9 mouse cellular contexts compared by ENCODE assay signal in the genomic region with DNA sequence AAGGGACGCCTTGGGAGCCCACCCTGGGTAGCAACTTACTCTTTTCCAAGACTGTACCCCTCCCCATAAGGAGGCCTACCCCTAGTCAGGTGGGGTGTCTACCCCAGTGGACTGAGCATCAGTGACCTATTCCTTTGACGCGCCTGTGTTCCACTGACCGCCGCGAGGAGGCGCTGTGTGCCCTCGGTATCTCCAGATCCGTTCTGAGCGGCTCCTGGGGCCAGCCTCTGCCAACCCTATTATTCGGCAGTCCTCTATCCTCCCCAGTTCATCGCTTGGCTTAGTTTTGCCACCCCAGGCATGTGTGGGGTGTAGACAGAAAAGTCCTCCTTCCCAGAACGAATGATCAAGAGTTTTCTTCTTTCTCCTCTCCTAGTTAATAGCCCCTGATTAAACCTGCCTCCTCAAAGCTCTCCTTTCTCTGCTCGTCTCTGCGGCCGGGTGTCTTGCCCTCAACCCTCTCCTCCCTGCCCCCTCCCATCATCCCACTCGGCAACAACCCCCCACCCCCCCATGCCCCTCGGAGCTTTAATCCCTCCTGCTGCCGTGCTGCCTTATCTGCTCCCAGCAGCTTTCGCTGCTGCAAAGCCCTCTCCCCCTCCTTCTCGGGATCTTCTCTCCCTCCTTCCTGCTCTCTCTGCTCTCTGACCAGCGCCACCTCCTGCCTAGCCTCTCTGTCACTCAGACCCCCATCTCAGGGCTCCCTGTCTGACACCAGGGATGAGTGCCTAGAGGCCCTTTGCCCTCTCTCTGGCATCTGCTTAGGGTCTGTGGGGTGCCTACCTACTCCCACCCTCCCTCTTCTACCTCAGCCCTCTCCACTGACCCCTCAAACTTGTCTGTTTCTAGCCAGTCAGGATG. TPM values are rescaled to one million over a fixed set of nuclear protein-coding genes. Genes with fewer than 3 reads are reported as not detected.
A peak's percentile ranks its signal among the peaks of the same experiment; 100 is the strongest.
DNase-seq lines count a peak whose midpoint lies in the region; ATAC-seq and TF ChIP-seq lines count a peak whose summit lies in the region.
"Had no signal": no experiment of that assay in that cellular context is flagged by ENCODE, and none has a peak within 500 bp of the region (broad histone marks: within the 10 kb centered on the region; RNA-seq: fewer than 3 reads in every experiment).

No protein-coding gene starts in this region.

- peak; percentile 50 for ATAC-seq in forebrain, postnatal 0 days
- peak; percentile 52 to 70 for ATAC-seq in hematopoietic stem cell, adult 5-6 weeks (replicated peaks in 1 of 2; ENCODE audit: insufficient read depth in 1 of 2, low FRiP score in 2 of 2, low TSS enrichment in 1 of 2, low read depth in 1 of 2, poor library complexity in 2 of 2, severe bottlenecking in 2 of 2)

- WGBS in forebrain, postnatal 0 days, result 2% methylated on average over 22 of the region's 22 CpGs

- no peak overlapping the region for H3K9ac ChIP-seq in forebrain, postnatal 0 days

- H3K27me3 ChIP-seq in forebrain, postnatal 0 days (ENCODE audit: insufficient read depth, low read length), result peaks cover 38% of the 10 kb centered on the region

- 0 out of 2 replicates have a peak, but pooled peaks cover 7% of the 10 kb centered on the region for H3K36me3 ChIP-seq in forebrain, postnatal 0 days (ENCODE audit: insufficient read depth)

- H3K4me3 ChIP-seq in forebrain, postnatal 0 days (ENCODE audit: low read depth, low read length), result no peak overlapping the region

- peaks cover 26% of the 10 kb centered on the region for H3K4me1 ChIP-seq in forebrain, postnatal 0 days (ENCODE audit: insufficient read depth)

- peak overlapping the region; percentile 23 for H3K4me2 ChIP-seq in forebrain, postnatal 0 days (ENCODE audit: low read depth)

- DNase-seq in Muller cell, postnatal 12 days (ENCODE audit: inconsistent ontology term), result peak; percentile 73
- peak; percentile 89 to 91 for DNase-seq in cerebellum, adult 18-20 months
- peak; percentile 78 for DNase-seq in forebrain, postnatal 0 days
- DNase-seq in layer of hippocampus, adult 9-11 months, result peak; percentile 71
- peak; percentile 86 for DNase-seq in lung, postnatal 10 days
- DNase-seq in right cerebral cortex, adult 18-20 months, result peak; percentile 64
- peak; percentile 78 for DNase-seq in urinary bladder, postnatal 14 days (ENCODE audit: low spot score)

- peak; percentile 88 for TF ChIP-seq CTCF in forebrain, postnatal 0 days (IDR thresholded peaks at IDR 0.05; ENCODE audit: low read depth)

- no peaks in the 10 kb centered on the region for H3K9me3 ChIP-seq in forebrain, postnatal 0 days (ENCODE audit: low read length)

- H3K27ac ChIP-seq in forebrain, postnatal 0 days (ENCODE audit: low read depth, low read length), result no peak overlapping the region
- H3K27ac ChIP-seq: macrophage had no signal

RNA-seq across cellular contexts. Expression of gene Asic4, which starts 4.3 kb away (rescaled TPM):
- total RNA-seq in forebrain, postnatal 0 days (2014; rRNA removed), result 21.2 and 21.4 TPM in 2 replicates
- 6.3 and 7.7 TPM in 2 replicates for polyA plus RNA-seq in forebrain, postnatal 0 days (2015; fragmentation: Nextera tagmentation; extraction: Ambion mirVana)
- total RNA-seq in hematopoietic stem cell, adult 5-6 weeks (2017), result not detected in 2 replicates
- polyA plus RNA-seq: macrophage had no signal

RNA-seq across cellular contexts. Expression of gene Gmppa, which starts 10.3 kb away (rescaled TPM):
- 57.3 and 68.3 TPM in 2 replicates for total RNA-seq in forebrain, postnatal 0 days (2014; rRNA removed)
- 64.0 and 64.9 TPM in 2 replicates for polyA plus RNA-seq in forebrain, postnatal 0 days (2015; fragmentation: Nextera tagmentation; extraction: Ambion mirVana)
- 70.0 and 84.8 TPM in 2 replicates for total RNA-seq in hematopoietic stem cell, adult 5-6 weeks (2017)

RNA-seq across cellular contexts. Expression of gene Chpf, which starts 33.1 kb away (rescaled TPM):
- total RNA-seq in forebrain, postnatal 0 days (2014; rRNA removed), result 65.9 and 80.4 TPM in 2 replicates
- polyA plus RNA-seq in forebrain, postnatal 0 days (2015; fragmentation: Nextera tagmentation; extraction: Ambion mirVana), result 55.5 and 56.8 TPM in 2 replicates
- 0.10 and 2.1 TPM in 2 replicates for total RNA-seq in hematopoietic stem cell, adult 5-6 weeks (2017)

RNA-seq across cellular contexts. Expression of gene Tmem198, which starts 33.4 kb away (rescaled TPM):
- total RNA-seq in forebrain, postnatal 0 days (2014; rRNA removed), result 54.8 and 58.0 TPM in 2 replicates
- 61.2 and 70.8 TPM in 2 replicates for polyA plus RNA-seq in forebrain, postnatal 0 days (2015; fragmentation: Nextera tagmentation; extraction: Ambion mirVana)
- total RNA-seq in hematopoietic stem cell, adult 5-6 weeks (2017), result not detected in 2 replicates
- polyA plus RNA-seq: macrophage had no signal

Comparison
In these comparisons a context has a peak if more than half of its experiments do, and no peak if none do; other contexts are left out.
1. RNA of gene Asic4, which starts 4.3 kb away (total RNA-seq): 21.2 to 21.4 TPM in forebrain, postnatal 0 days; not detected in hematopoietic stem cell, adult 5-6 weeks; every median in the first group is over 10 times any median in the second.
2. RNA of gene Chpf, which starts 33.1 kb away (total RNA-seq): 65.9 to 80.4 TPM in forebrain, postnatal 0 days; 0.10 to 2.1 TPM in hematopoietic stem cell, adult 5-6 weeks; every median in the first group is over 10 times any median in the second.
3. Peak in every context shown above with its lines, with median percentiles within 50 percentile points of each other: DNase-seq.